Mouse (Mus musculus) embryonic fibroblast, embryonic 13.5 days (primary cell): ENCODE results near the gene Mapk8ip2. TPM values are rescaled to one million over a fixed set of nuclear protein-coding genes. Genes with fewer than 3 reads are reported as not detected.

Experiments
- H3K27ac ChIP-seq: 2 replicates; pipeline ENCODE4 v1.5.1; 2012; ENCODE audit warnings: low read length, control low read depth, inconsistent platforms; ENCODE audit not compliant: insufficient read depth
- H3K4me1 ChIP-seq: 2 replicates; pipeline ENCODE4 v1.6.1; 2011; ENCODE audit warnings: low read length; ENCODE audit not compliant: control insufficient read depth, insufficient read depth
- H3K4me3 ChIP-seq: 2 replicates; pipeline ENCODE4 v1.5.1; 2011; ENCODE audit warnings: mild to moderate bottlenecking, control low read depth, low read length; ENCODE audit not compliant: insufficient read depth
- CTCF ChIP-seq: IDR thresholded peaks from 2 replicates; pipeline ENCODE4 v1.5.1; 2011; ENCODE audit warnings: mild to moderate bottlenecking, control low read depth, low read length, moderate library complexity, borderline replicate concordance; ENCODE audit not compliant: insufficient read depth
- POLR2A ChIP-seq: IDR thresholded peaks from 2 replicates; pipeline ENCODE4 v1.6.1; 2011; ENCODE audit warnings: low read depth, mild to moderate bottlenecking, control low read depth, low read length, moderate library complexity
- polyA plus RNA-seq: library from polyadenylated mRNA; stranded (reverse); fragments of >200 nt; gene quantifications from 2 replicates; pipeline ENCODE4 v1.2.4, GENCODE M21; 2011; ENCODE audit warnings: low read depth; ENCODE audit not compliant: missing spikeins, insufficient read length

Gene Mapk8ip2
- 0.49 TPM in 1 of 2 replicates, not detected in the other for polyA plus RNA-seq

GRCm38 (mm10) chr15:89453865-89454478, at the start of gene Mapk8ip2:
Gene Mapk8ip2 (plus strand): TSS chr15:89453913.
- TF ChIP-seq POLR2A = no peak
- TF ChIP-seq CTCF = no peak
- Histone ChIP-seq H3K4me1 (no peaks in the 10 kb centered on the region), H3K27ac (no peak within 1 kb of the TSS), H3K4me3 (peak within 1 kb of the TSS; percentile 22; the same call in 1 of the 2 replicates)

DNA sequence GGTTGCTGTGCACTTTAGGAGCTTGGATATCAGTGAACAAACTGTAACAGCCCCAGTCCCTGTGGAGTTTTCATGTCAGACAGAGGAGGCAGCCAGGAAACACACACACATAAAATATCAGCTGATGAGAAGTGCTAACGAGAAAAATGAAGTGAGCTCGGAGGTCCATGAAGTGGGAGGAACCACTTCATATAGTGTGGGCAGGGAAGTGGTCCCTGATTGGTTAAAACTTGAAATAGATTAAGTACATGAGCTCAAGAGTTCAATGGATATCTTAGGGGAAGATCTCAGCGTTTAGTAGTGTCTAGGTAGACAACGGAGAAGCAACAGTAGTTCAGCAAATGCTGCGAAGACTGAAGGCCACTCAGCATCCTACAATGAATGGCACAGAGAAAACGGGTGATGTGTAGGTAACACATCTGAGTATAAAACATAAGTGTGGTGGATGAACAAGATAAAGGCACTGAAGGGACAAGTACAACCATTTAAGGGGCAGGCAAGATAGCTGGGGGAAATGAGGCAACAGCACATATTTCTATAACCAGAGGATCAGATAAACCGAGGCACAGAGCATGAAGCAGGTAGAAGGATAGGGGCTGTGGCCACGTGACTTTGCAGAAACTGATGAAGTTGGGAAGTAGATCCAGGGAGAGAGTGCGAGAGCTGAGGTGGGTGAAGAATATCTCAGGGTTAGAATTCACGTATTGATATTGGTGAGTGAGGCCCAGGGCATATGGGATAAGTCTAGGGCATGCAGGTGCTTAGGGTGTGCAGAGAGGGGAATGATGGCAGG, 48.7 kb upstream of the Mapk8ip2 start:
- Histone ChIP-seq H3K4me1 (no peaks in the 10 kb centered on the region), H3K4me3 (no peak overlapping the region), H3K27ac (no peak overlapping the region)
- no peak for TF ChIP-seq POLR2A
- TF ChIP-seq CTCF = no peak

GRCm38 (mm10) chr15:89406691-89407090, 47.0 kb upstream of the Mapk8ip2 start:
- Histone ChIP-seq H3K4me1 (no peaks in the 10 kb centered on the region), H3K27ac (no peak overlapping the region), H3K4me3 (no peak overlapping the region)
- TF ChIP-seq CTCF (no peak), POLR2A (no peak)

DNA sequence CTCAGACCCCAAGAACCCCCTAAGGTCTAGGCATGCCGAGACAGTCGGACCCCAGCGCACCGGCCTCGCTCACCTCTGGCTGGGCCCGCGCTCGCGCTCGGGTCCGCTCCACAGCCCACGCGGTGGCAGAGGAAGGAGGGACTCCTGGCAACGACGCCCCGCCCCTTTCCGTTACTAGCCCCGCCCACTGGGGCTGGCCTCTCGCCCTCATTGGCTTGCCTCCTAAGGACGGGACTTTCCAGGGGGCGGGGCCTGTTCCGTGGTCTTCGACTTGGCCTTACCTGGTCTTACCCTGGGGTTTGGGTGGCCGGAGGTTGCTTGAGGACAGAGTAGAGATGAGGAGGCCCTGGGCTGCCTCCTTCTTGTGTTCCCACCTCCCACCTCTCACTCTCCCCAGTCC, 43.6 kb upstream of the Mapk8ip2 start, which contains the start of gene Syce3:
Gene Syce3, minus strand, starts transcription at position 386 of the 400 bp plus-strand sequence.
- Histone ChIP-seq H3K27ac (no peak within 1 kb of the TSS), H3K4me1 (no peaks in the 10 kb centered on the region), H3K4me3 (no peak within 1 kb of the TSS)
- TF ChIP-seq CTCF = no peak
- TF ChIP-seq POLR2A = no peak

- Histone ChIP-seq H3K4me1 (no peaks in the 10 kb centered on the region), H3K27ac (no peak overlapping the region), H3K4me3 (no peak overlapping the region)
- TF ChIP-seq POLR2A (no peak), CTCF (no peak)
Measured at GRCm38 (mm10) chr15:89415282-89415681, 38.4 kb upstream of the Mapk8ip2 start.

DNA sequence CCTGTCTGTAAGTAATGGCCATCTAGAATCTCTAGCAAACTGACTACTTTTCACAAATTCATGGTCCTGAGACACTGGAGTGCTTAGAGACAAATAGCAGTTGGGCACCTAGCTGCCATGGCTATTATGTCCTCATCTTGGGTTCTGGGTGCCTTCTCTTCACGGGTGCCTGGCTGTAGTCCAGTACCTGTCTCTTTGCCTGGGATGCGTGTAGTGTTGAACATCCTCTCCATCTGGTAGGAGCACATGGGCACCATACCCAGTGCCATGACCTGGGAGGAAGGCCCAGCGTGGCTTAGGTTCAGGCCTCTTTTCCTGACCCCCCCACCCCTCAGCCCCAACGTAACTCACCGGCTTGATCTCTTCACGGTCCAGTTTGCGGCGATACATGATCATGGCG, 31.8 kb upstream of the Mapk8ip2 start:
- Histone ChIP-seq H3K4me1 (no peaks in the 10 kb centered on the region), H3K4me3 (no peak overlapping the region), H3K27ac (no peak overlapping the region)
- TF ChIP-seq CTCF (no peak), POLR2A (no peak)

- no peak overlapping the region for H3K4me3 ChIP-seq
- H3K4me1 ChIP-seq = no peaks in the 10 kb centered on the region
- TF ChIP-seq POLR2A (no peak), CTCF (no peak)
- H3K27ac ChIP-seq = no peak overlapping the region
Measured at GRCm38 (mm10) chr15:89424621-89425020, 29.1 kb upstream of the Mapk8ip2 start.

GRCm38 (mm10) chr15:89425711-89426121, 28.0 kb upstream of the Mapk8ip2 start, which contains the start of gene Cpt1b:
Gene Cpt1b (minus strand): TSS chr15:89425863.
- Histone ChIP-seq H3K4me1 (no peaks in the 10 kb centered on the region), H3K4me3 (no peak within 1 kb of the TSS), H3K27ac (no peak within 1 kb of the TSS)
- TF ChIP-seq POLR2A (no peak), CTCF (no peak)

DNA sequence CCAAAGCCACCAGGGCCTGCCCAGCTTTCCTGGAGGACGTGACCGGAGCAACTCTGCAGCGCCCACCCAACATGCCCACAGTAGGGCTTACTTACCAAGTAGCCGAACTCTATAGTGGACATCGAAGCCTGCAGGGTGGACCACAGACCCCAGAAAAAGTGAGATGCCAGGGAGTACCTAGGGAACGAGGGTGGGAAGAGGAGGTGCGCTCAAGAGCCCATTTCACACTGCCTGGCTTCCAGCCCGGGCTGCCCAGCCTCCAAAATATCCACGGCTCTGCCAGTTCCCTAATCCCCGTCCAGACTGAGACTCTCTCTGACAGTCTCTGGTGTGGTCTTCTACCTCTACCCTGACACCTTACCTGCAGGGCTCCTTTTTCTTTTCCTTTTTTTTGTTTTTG, 27.0 kb upstream of the Mapk8ip2 start:
- TF ChIP-seq CTCF (no peak), POLR2A (no peak)
- no peak overlapping the region for H3K4me3 ChIP-seq

More for the DNA sequence above, 27.0 kb upstream of the Mapk8ip2 start:
- Histone ChIP-seq H3K4me1 (no peaks in the 10 kb centered on the region), H3K27ac (no peak overlapping the region)
